Mouse (Mus musculus) hindbrain, embryonic 15.5 days (tissue): ENCODE measurements at regions not wholly inside any gene's neighbourhood (a gene's known extent, or its start where the extent isn't known, plus 50 kb on each side); places are given as distances from the start of the nearest gene placed in this dataset.

Experiments
- ATAC-seq: fragments of 200-750 bp; cut with Nextera tagmentation; 2 replicates; pipeline ENCODE4 v1.8.0; 2017; ENCODE audit warnings: low read depth, moderate number of reproducible peaks, moderate TSS enrichment; ENCODE audit not compliant: low FRiP score
- H3K27ac ChIP-seq: fragments of 300-500 bp; sonication (generic); replicated peaks from 2 replicates; pipeline ENCODE4 v1.5.1; 2015; ENCODE audit warnings: mild to moderate bottlenecking, inconsistent platforms
- H3K27me3 ChIP-seq: fragments of 300-500 bp; sonication (generic); 2 replicates; pipeline ENCODE4 v1.6.1; 2015; ENCODE audit warnings: control low read depth, inconsistent platforms
- H3K36me3 ChIP-seq: fragments of 300-500 bp; sonication (generic); 2 replicates; pipeline ENCODE4 v1.6.1; 2015; ENCODE audit warnings: control low read depth, inconsistent platforms
- H3K4me1 ChIP-seq: fragments of 300-500 bp; sonication (generic); replicated peaks from 2 replicates; pipeline ENCODE4 v1.6.1; 2015; ENCODE audit warnings: control low read depth, inconsistent platforms
- H3K4me2 ChIP-seq: fragments of 300-500 bp; sonication (generic); 2 replicates; pipeline ENCODE4 v1.6.1; 2015; ENCODE audit warnings: moderate library complexity, mild to moderate bottlenecking, inconsistent platforms
- H3K4me3 ChIP-seq: fragments of 300-500 bp; sonication (generic); 2 replicates; pipeline ENCODE4 v1.5.1; 2015; ENCODE audit warnings: mild to moderate bottlenecking, inconsistent platforms
- H3K9ac ChIP-seq: fragments of 300-500 bp; sonication (generic); 2 replicates; pipeline ENCODE4 v1.6.1; 2015; ENCODE audit warnings: inconsistent platforms
- H3K9me3 ChIP-seq: fragments of 300-500 bp; sonication (generic); 2 replicates; pipeline ENCODE4 v1.6.1; 2016; ENCODE audit warnings: control low read depth, inconsistent platforms
- WGBS: fragments of 180-500 bp; shearing (Covaris S2); methylation state at CpG from one replicate; pipeline ENCODE4 v1.1.7; 2015; 5-methylcytosine and 5-hydroxymethylcytosine counted together

- H3K4me1 ChIP-seq, result peaks cover 22% of the 10 kb centered on the region
- H3K4me3 ChIP-seq, result no peak overlapping the region
Observed at GRCm38 (mm10) chr10:96756355-96757084, 139.7 kb downstream of the Btg1 start.

GRCm38 (mm10) chr10:96757311-96757710 lies 140.5 kb downstream of the Btg1 start:
- Histone ChIP-seq H3K4me2 (no peak overlapping the region), H3K9ac (no peak overlapping the region), H3K4me3 (no peak overlapping the region), H3K9me3 (no peaks in the 10 kb centered on the region), H3K36me3 (no peaks in the 10 kb centered on the region), H3K27ac (no peak overlapping the region), H3K27me3 (no peaks in the 10 kb centered on the region), H3K4me1 (peaks cover 17% of the 10 kb centered on the region)
- no peak for ATAC-seq
- 82% methylated on average over 1 of the region's 1 CpGs for WGBS

More at GRCm38 (mm10) chr10:96756355-96757084, 139.7 kb downstream of the Btg1 start:
- Histone ChIP-seq H3K27me3 (no peaks in the 10 kb centered on the region), H3K4me2 (no peak overlapping the region), H3K9me3 (no peaks in the 10 kb centered on the region), H3K27ac (no peak overlapping the region), H3K36me3 (no peaks in the 10 kb centered on the region), H3K9ac (no peak overlapping the region)
- 57% methylated on average over 5 of the region's 5 CpGs for WGBS
- ATAC-seq, result no peak

- H3K4me3 ChIP-seq, result no peak overlapping the region
- H3K27ac ChIP-seq, result no peak overlapping the region
- H3K36me3 ChIP-seq, result no peaks in the 10 kb centered on the region
- H3K9ac ChIP-seq, result no peak overlapping the region
- no peak overlapping the region for H3K4me2 ChIP-seq
- no peaks in the 10 kb centered on the region for H3K27me3 ChIP-seq
- no peaks in the 10 kb centered on the region for H3K4me1 ChIP-seq
- no peak for ATAC-seq
- WGBS, result 90% methylated on average over 8 of the region's 8 CpGs
- no peaks in the 10 kb centered on the region for H3K9me3 ChIP-seq
Observed at GRCm38 (mm10) chr10:96761601-96762000, 144.8 kb downstream of the Btg1 start.

- H3K9ac ChIP-seq, result no peak overlapping the region
- no peak for ATAC-seq
- H3K4me2 ChIP-seq, result no peak overlapping the region
- WGBS, result 95% methylated on average over 5 of the region's 5 CpGs
- H3K27ac ChIP-seq, result no peak overlapping the region
- H3K36me3 ChIP-seq, result no peaks in the 10 kb centered on the region
- no peaks in the 10 kb centered on the region for H3K4me1 ChIP-seq
- no peaks in the 10 kb centered on the region for H3K9me3 ChIP-seq
- no peak overlapping the region for H3K4me3 ChIP-seq
- H3K27me3 ChIP-seq, result no peaks in the 10 kb centered on the region
Observed at GRCm38 (mm10) chr10:96765626-96766025, 148.8 kb downstream of the Btg1 start.

GRCm38 (mm10) chr10:96778220-96778619 lies 161.4 kb downstream of the Btg1 start:
- Histone ChIP-seq H3K27ac (no peak overlapping the region), H3K9me3 (no peaks in the 10 kb centered on the region), H3K36me3 (no peaks in the 10 kb centered on the region), H3K9ac (no peak overlapping the region), H3K27me3 (no peaks in the 10 kb centered on the region), H3K4me1 (no peaks in the 10 kb centered on the region), H3K4me3 (no peak overlapping the region), H3K4me2 (no peak overlapping the region)
- no peak for ATAC-seq
- WGBS, result 79% methylated on average over 1 of the region's 1 CpGs

GRCm38 (mm10) chr10:96783966-96784365 lies 167.2 kb downstream of the Btg1 start:
- no peak overlapping the region for H3K27ac ChIP-seq
- WGBS, result 93% methylated on average over 5 of the region's 5 CpGs
- H3K4me1 ChIP-seq, result no peaks in the 10 kb centered on the region
- no peak overlapping the region for H3K9ac ChIP-seq
- no peak overlapping the region for H3K4me2 ChIP-seq
- no peaks in the 10 kb centered on the region for H3K36me3 ChIP-seq
- H3K27me3 ChIP-seq, result no peaks in the 10 kb centered on the region
- H3K4me3 ChIP-seq, result no peak overlapping the region
- H3K9me3 ChIP-seq, result no peaks in the 10 kb centered on the region
- no peak for ATAC-seq

GRCm38 (mm10) chr10:96786903-96787571 lies 170.2 kb downstream of the Btg1 start:
- no peak overlapping the region for H3K27ac ChIP-seq
- no peaks in the 10 kb centered on the region for H3K9me3 ChIP-seq
- no peaks in the 10 kb centered on the region for H3K27me3 ChIP-seq
- no peaks in the 10 kb centered on the region for H3K4me1 ChIP-seq
- H3K9ac ChIP-seq, result no peak overlapping the region
- no peaks in the 10 kb centered on the region for H3K36me3 ChIP-seq
- WGBS, result 84% methylated on average over 8 of the region's 8 CpGs
- no peak overlapping the region for H3K4me3 ChIP-seq
- H3K4me2 ChIP-seq, result no peak overlapping the region
- no peak for ATAC-seq

GRCm38 (mm10) chr10:96787572-96787946 lies 170.8 kb downstream of the Btg1 start:
- H3K36me3 ChIP-seq, result no peaks in the 10 kb centered on the region
- H3K27ac ChIP-seq, result no peak overlapping the region
- no peaks in the 10 kb centered on the region for H3K9me3 ChIP-seq
- no peaks in the 10 kb centered on the region for H3K4me1 ChIP-seq
- no peak overlapping the region for H3K4me2 ChIP-seq
- no peaks in the 10 kb centered on the region for H3K27me3 ChIP-seq
- WGBS, result 92% methylated on average over 1 of the region's 1 CpGs
- ATAC-seq, result no peak
- H3K9ac ChIP-seq, result no peak overlapping the region
- H3K4me3 ChIP-seq, result no peak overlapping the region

- Histone ChIP-seq H3K27ac (no peak overlapping the region), H3K27me3 (no peaks in the 10 kb centered on the region), H3K36me3 (no peaks in the 10 kb centered on the region), H3K4me1 (no peaks in the 10 kb centered on the region), H3K4me3 (no peak overlapping the region), H3K4me2 (no peak overlapping the region), H3K9ac (no peak overlapping the region), H3K9me3 (no peaks in the 10 kb centered on the region)
- no peak for ATAC-seq
- 66% methylated on average over 8 of the region's 8 CpGs for WGBS
Observed at GRCm38 (mm10) chr10:96788352-96789016, 171.7 kb downstream of the Btg1 start.

GRCm38 (mm10) chr10:96797116-96797515 lies 180.3 kb downstream of the Btg1 start:
- Histone ChIP-seq H3K4me2 (no peak overlapping the region), H3K4me1 (no peaks in the 10 kb centered on the region), H3K27ac (no peak overlapping the region), H3K4me3 (no peak overlapping the region), H3K9me3 (no peaks in the 10 kb centered on the region), H3K36me3 (no peaks in the 10 kb centered on the region), H3K27me3 (no peaks in the 10 kb centered on the region), H3K9ac (no peak overlapping the region)
- 67% methylated on average over 6 of the region's 6 CpGs for WGBS
- no peak for ATAC-seq

- WGBS, result 73% methylated on average over 3 of the region's 3 CpGs
Observed at GRCm38 (mm10) chr10:96800801-96801200, 184.0 kb downstream of the Btg1 start.

GRCm38 (mm10) chr10:96804030-96804784 lies 187.4 kb downstream of the Btg1 start:
- no peak overlapping the region for H3K9ac ChIP-seq
- H3K4me3 ChIP-seq, result no peak overlapping the region
- WGBS, result 36% methylated on average over 7 of the region's 7 CpGs
- ATAC-seq, result no peak
- no peak overlapping the region for H3K27ac ChIP-seq
- H3K4me1 ChIP-seq, result no peaks in the 10 kb centered on the region
- no peak overlapping the region for H3K4me2 ChIP-seq
- no peaks in the 10 kb centered on the region for H3K27me3 ChIP-seq
- no peaks in the 10 kb centered on the region for H3K36me3 ChIP-seq
- H3K9me3 ChIP-seq, result no peaks in the 10 kb centered on the region

More at GRCm38 (mm10) chr10:96800801-96801200, 184.0 kb downstream of the Btg1 start:
- no peak overlapping the region for H3K27ac ChIP-seq
- no peaks in the 10 kb centered on the region for H3K36me3 ChIP-seq
- no peaks in the 10 kb centered on the region for H3K9me3 ChIP-seq
- no peaks in the 10 kb centered on the region for H3K27me3 ChIP-seq
- no peak for ATAC-seq
- H3K4me3 ChIP-seq, result no peak overlapping the region
- H3K4me1 ChIP-seq, result no peaks in the 10 kb centered on the region
- no peak overlapping the region for H3K9ac ChIP-seq
- H3K4me2 ChIP-seq, result no peak overlapping the region
